Mouse (Mus musculus): Measurements from ENCODE around the gene Hist1h2aa.

The Hist1h2aa gene

DNA sequence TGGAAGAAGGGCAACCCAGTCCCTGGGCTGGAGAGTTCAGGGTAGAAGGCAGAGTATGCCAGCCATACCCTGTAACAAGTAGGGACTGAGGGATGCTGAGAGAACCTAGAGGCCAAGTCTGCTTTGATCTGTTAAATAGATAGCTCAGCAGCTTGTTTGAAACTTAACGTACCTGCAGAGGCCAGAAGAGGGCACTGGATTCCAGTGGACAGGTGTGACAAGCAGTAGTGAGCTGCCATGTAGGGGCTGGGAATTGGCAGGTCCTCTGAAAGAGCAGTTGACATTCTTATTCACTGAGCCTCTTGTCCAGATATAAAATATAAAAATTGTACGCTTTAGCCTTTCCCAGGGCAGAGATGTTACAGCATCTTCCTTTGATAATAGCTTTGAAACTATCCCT is 8.6 kb downstream of the Hist1h2aa start:
- DNase-seq (ENCODE audit: extremely low read depth, low read depth): no peak

DNA sequence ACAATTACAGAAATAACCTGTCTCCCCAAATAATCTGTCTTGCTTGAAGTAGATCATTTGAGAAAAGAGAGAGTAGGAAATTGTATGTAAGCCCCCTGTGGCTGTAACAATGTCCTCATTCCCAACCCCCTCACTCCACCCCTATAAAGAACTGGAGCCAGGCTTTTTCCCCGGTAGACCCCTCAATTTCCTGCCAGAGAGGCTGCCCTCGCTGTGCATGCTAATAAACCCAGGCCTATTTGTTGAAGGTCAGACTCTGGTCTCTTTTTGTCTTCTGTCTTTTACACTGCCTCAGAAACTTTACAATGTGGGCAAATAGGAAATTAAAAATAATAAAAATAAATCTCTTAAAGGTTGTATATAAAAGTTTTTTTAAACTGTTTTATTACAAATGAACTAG is 12.0 kb downstream of the Hist1h2aa start:
- no peak for DNase-seq (ENCODE audit: extremely low read depth, low read depth)

- DNase-seq (ENCODE audit: extremely low read depth, low read depth): no peak
Observed at GRCm38 (mm10) chr13:23949484-23950246, 15.4 kb downstream of the Hist1h2aa start.

DNA sequence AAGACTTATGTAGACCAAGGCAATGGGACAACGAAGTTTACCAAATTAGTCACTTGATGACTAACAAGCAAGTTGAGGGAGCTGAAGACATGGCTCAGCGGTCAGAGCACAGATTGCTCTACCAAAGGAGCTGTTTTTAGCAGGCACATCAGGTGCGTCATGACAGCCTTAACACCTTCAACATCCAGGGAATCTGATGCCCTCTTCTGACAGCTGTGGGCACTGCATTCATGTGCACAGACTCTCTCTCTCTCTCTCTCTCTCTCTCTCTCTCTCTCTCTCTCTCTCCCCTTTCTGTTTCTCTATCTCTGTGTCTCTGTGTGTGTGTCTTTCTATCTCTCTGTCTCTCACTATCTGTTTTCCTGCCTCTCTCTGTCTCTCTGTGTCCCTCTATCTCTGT is 16.7 kb downstream of the Hist1h2aa start:
- DNase-seq (ENCODE audit: extremely low read depth, low read depth): peak; percentile 12

GRCm38 (mm10) chr13:23959776-23960175 is 25.5 kb downstream of the Hist1h2aa start:
- DNase-seq (ENCODE audit: extremely low read depth, low read depth): no peak

- no peak for DNase-seq (ENCODE audit: extremely low read depth, low read depth)
Observed at GRCm38 (mm10) chr13:23964909-23965308, 30.6 kb downstream of the Hist1h2aa start.

DNA sequence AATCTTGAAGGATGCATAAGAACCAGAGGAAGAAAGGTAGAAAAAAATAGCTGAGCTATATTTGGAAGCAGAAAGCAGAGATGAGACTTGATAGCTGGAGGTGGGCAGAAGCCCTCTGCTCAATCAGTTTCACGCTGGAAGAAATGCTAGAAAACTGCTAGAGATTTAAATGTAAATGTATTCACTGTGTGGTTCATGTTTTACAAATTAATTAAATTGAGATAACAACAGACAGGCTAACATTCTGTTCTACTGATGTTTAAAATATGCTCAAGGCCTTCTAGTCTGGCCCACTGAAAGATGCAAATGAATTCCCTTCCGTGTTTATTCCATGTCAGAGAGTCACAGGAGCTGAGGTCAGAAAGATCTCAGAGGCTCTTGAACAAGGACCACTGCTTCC is 37.6 kb downstream of the Hist1h2aa start:
- no peak for DNase-seq (ENCODE audit: extremely low read depth, low read depth)

DNA sequence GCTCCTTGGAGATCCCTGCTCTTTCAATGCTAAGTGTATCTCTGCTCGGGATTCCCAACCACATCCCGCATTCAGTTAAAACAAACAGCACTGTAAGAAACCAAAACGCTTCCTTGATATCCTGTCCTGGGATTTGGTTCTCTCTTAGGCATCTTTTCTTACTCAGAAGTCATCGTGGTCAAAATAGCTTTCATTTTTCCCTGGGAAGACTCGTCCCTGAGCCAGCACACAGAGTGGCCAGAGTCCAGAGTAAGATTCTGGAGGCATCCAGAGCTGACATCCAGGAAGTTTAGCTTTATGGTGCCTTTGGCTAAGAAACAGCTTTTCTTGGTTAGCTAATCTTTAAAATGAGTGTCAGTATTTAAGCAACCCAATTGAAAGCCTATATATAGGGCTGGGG is 38.0 kb downstream of the Hist1h2aa start:
- no peak for DNase-seq (ENCODE audit: extremely low read depth, low read depth)
